Mouse (Mus musculus): ENCODE results near the gene Gstm2.

GRCm38 (mm10) chr3:108013331-108013871 is 27.1 kb upstream of the Gstm2 start:
- no peak for TF ChIP-seq CTCF (IDR thresholded peaks at IDR 0.05; ENCODE audit: insufficient read depth, low read length)
- TF ChIP-seq POLR2A (IDR thresholded peaks at IDR 0.05; ENCODE audit: borderline replicate concordance, extremely low read depth, low read depth, low read length) = no peak

Data from lung, adult 2 months (tissue).